Mouse (Mus musculus) ovary, adult 18-20 months (tissue): ENCODE results near the gene Ddx19b.
"Not testable (repeated sequence)": the region's sequence is repeated elsewhere in the genome, so short reads cannot be mapped to it uniquely, and the experiment has no call there.

Source experiments
- DNase-seq: peaks from one replicate; pipeline ENCODE4 v3.0.0; 2022; ENCODE audit warnings: low spot score, mixed read lengths

Ddx19b gene

DNA sequence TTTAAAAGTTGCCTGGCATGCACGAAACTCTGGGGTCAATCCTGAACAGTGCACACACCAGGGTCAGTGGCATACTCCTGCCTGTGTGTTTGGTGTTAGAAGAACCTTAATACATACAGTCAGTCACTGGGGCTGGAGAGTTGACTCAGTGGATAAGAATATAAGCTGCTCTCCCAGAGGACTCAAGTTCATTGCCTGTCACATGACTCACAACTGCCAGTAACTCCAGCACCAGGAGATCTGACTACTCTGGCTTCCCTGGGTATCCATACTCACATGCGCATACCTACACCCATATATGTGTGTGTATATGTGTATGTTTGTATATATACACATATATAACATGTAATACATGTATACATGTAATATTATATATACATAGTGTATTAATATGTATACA lies 68.5 kb downstream of the Ddx19b start:
- DNase-seq, result no peak

DNA sequence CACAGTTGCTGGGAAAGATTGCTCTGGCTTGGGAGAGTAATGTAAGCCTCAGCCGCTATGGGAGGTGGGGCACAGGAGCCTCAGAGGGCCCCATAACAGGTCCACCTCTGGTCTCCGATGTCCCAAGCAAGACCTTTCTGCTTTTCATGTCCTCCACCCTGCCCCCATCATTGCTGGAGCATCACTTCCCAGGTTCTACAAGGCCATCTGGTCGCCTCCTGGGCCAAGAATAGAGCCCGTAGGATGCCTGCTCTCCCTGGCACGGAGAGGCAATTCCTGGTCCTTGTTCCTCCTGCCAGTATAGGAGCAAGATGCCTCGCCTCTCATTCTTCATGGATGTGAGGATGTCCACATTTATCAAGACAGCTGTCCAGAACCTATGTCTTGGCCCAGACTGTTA lies 71.6 kb downstream of the Ddx19b start:
- DNase-seq, result no peak

DNA sequence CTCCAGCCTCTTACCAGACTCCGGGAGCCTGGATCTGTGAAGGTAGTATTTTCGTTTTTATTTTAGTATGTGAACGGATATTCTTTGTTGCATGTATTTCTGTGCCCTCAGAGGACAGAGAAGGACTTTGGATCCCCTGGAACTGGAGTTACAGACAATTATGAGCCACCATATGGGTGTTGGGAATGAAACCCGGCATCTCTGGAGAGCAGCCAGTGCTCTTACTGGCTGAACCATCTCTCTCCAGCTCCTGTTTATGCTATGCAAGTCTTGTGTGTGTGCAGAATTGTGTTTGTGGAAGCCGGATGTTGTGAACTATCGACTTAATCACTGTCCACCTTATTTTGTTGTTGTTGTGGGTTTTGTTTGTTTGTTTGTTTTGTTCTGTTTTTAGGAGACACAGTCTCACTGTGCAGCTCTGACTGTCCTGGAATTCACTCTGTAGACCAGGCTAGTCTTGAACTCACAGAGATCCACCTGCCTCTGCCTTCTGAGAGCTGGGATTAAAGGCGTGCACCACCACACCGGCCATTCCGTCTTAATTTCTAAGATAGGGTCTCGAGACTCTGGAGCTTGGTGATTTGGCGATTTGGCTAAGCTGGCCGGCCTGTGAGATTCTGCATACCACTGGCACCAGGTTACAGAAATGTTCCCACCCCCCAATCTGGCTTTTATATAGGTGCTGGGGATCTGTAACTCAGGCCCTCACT lies 72.3 kb downstream of the Ddx19b start:
- DNase-seq, result no peak

DNA sequence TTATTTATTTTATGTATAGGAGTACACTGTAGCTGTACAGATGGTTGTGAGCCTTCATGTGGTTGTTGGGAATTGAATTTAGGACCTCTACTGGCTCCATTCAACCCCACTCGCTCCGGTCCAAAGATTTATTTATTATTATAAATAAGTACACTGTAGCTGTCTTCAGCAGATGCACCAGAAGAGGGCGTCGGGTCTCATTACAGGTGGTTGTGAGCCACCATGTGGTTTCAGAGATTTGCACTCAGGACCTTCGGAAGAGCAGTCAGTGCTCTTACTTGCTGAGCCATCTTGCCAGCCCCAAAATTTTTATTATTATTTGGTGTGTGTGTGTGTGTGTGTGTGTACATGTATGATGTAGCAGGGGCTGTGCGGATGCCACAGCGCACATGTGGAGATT lies 73.0 kb downstream of the Ddx19b start:
- not testable (repeated sequence) for DNase-seq

DNA sequence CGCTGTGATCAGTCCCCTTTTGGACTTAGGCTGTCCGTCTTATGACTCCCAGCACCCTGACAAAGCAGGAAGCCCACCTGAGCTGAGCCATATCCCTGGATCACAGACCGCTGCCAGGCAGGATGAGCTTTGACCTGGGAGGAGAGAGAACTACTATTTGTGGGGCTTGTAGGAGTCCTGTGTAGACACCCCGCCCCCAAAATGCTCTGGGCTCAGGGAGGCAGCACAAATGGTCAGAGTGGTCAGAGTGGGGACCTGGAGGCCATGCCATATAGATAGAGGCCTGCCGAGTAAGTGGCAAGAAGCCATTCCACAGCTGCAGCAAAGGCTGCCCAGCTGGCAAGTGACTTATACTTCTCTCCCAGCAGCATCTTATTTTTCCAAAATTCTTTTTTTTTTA lies 73.4 kb downstream of the Ddx19b start:
- DNase-seq, result no peak

DNA sequence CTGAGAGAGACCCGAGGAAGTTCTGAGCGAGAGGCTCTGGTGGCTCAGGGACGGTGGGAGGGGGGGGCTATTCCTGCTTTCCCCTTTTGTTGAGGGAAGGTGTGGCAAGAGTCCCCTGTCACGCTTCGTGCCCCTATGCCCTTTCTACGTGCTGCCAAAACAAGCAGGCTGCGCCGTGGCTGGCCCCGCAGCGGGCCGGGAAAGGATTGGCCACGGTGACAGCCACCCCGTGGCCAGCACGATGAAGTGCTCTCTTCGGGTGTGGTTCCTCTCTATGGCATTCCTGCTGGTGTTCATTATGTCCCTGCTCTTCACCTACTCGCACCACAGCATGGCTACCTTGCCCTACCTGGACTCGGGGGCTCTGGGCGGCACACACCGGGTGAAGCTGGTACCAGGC lies 74.1 kb downstream of the Ddx19b start:
- no peak for DNase-seq

DNA sequence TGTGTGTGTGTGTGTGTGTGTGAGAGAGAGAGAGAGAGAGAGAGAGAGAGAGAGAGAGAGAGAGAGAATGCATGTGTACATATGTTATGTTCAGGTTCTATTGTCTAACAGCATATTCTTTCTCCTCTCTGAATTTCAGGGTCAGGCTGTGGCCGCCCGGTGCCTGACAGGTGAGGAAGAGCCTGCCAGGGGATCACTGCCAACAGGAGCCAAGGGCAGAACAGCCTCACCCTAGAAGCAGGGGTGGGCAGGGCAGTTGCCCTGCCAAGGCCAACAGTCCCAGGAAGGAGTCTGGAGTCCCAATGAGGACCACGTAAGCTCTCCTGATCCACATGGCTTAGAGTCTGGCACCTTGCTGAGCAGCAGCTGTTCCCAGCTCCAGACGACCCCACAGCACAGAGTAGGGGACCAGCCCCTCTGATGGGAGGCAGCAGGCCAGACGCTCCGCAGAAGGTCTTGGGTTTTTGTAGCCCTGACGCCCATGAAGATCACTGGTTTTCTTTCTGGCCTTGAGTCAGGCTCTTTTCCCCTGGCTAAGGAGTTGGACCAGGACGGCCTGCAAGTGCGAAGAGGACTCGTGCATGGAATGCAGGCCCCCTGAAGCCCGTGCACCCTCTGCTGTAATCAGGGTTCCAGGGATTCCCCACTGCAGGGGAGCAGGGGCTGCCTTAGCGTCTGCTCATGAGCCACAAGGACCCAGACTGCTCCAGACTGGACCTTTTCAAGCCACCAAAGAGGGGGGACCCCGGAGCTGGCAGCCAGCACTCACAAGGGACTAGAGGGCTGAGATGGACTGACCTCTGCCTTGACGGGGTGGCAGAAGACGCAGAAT lies 74.7 kb downstream of the Ddx19b start:
- no peak for DNase-seq

DNA sequence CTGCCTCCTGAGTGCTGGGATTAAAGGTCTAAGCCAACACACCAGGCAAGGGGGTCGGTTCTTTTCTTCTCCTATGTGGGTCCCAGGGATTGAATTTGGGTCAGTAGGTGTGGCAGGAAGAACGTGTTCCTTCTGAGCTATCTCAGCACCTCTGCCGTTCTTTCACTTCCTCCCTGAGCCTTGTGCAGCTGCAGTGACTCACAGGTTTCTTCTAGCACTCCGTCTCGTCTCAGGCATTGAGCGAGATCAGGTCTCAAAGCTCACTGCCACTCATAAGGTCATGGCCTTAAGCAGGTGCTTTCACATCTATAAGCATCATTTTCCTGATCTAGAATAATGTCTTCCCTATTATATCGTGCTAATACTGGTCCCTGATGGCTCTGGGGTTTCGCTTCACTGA lies 76.8 kb downstream of the Ddx19b start:
- no peak for DNase-seq
